Mouse (Mus musculus): ENCODE measurements around the gene Rnf8.

DNA sequence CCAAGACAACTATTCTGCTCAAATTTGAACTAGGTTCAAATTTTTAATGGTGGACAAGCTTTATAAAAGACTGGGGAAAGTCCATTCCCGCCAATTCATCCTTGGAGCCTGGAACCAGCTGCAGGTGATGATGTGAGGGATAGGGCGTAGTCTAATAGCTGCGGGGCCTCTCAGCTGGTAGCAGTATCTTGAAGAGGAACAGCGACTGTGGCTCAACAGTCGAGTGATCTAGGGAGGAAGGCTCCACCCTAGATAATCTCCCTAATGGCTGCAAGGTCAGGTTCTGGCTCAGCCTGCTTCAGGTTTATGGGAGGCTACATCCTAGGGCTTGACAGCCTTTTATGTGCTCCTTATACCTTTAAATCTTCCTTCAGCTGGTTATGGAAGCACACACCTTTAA lies 15.0 kb downstream of the Rnf8 start:
- TF ChIP-seq POLR2A (IDR thresholded peaks at IDR 0.05; ENCODE audit: borderline replicate concordance, low read depth, low read length), result no peak
- TF ChIP-seq CTCF (IDR thresholded peaks at IDR 0.05; ENCODE audit: low read depth, low read length), result no peak
